Mouse (Mus musculus) embryonic facial prominence, embryonic 11.5 days (tissue): ENCODE data around the gene Catsperz. TPM values are rescaled to one million over a fixed set of nuclear protein-coding genes. Genes with fewer than 3 reads are reported as not detected.
A peak's percentile ranks its signal among the peaks of the same experiment; 100 is the strongest.

ENCODE experiments used
- ATAC-seq: fragments of 200-750 bp; cut with Nextera tagmentation; replicated peaks from 2 replicates; pipeline ENCODE4 v1.8.0; 2017; ENCODE audit warnings: low read depth; ENCODE audit not compliant: insufficient number of reproducible peaks, low FRiP score, low TSS enrichment
- DNase-seq: peaks from one replicate; pipeline ENCODE4 v3.0.0-alpha.2; 2015; ENCODE audit warnings: low spot score
- H3K27ac ChIP-seq: fragments of 300-500 bp; sonication (generic); replicated peaks from 2 replicates; pipeline ENCODE4 v1.5.1; 2014; ENCODE audit warnings: mild to moderate bottlenecking, low read depth, low read length, control low read depth
- H3K27me3 ChIP-seq: fragments of 300-500 bp; sonication (generic); 2 replicates; pipeline ENCODE4 v1.6.1; 2014; ENCODE audit warnings: mild to moderate bottlenecking, low read length, moderate library complexity, mixed read lengths; ENCODE audit not compliant: control insufficient read depth, insufficient read depth
- H3K36me3 ChIP-seq: fragments of 300-500 bp; sonication (generic); replicated peaks from 2 replicates; pipeline ENCODE4 v1.6.1; 2014; ENCODE audit warnings: low read depth, mild to moderate bottlenecking, low read length, moderate library complexity, mixed read lengths; ENCODE audit not compliant: control insufficient read depth, insufficient read depth
- H3K4me1 ChIP-seq: fragments of 300-500 bp; sonication (generic); 2 replicates; pipeline ENCODE4 v1.6.1; 2014; ENCODE audit warnings: low read length, mixed read lengths; ENCODE audit not compliant: control insufficient read depth, insufficient read depth
- H3K4me2 ChIP-seq: fragments of 300-500 bp; sonication (generic); 2 replicates; pipeline ENCODE4 v1.6.1; 2014; ENCODE audit warnings: low read depth, mild to moderate bottlenecking, control low read depth, low read length, moderate library complexity
- H3K4me3 ChIP-seq: fragments of 300-500 bp; sonication (generic); 2 replicates; pipeline ENCODE4 v1.5.1; 2014; ENCODE audit warnings: low read depth, low read length, control low read depth
- H3K9ac ChIP-seq: fragments of 300-500 bp; sonication (generic); replicated peaks from 2 replicates; pipeline ENCODE4 v1.6.1; 2014; ENCODE audit warnings: mild to moderate bottlenecking, control low read depth, low read length
- H3K9me3 ChIP-seq: fragments of 300-500 bp; sonication (generic); replicated peaks from 2 replicates; pipeline ENCODE4 v1.6.1; 2016; ENCODE audit warnings: mild to moderate bottlenecking, low read length, inconsistent platforms, mixed read lengths; ENCODE audit not compliant: control insufficient read depth
- WGBS: fragments of 180-500 bp; shearing (Covaris S2); extraction: QIAGEN DNeasy Blood & Tissue Kit; methylation state at CpG from one replicate; pipeline ENCODE4 v1.1.7; 2014; 5-methylcytosine and 5-hydroxymethylcytosine counted together
- polyA plus RNA-seq: library from polyadenylated mRNA; unstranded; fragments of >200 nt; fragmentation: Nextera tagmentation; extraction: Ambion mirVana; gene quantifications from 2 replicates; pipeline ENCODE4 v1.2.1, GENCODE M21; 2014

The Catsperz gene
- polyA plus RNA-seq = 1.0 and 1.9 TPM in 2 replicates

DNA sequence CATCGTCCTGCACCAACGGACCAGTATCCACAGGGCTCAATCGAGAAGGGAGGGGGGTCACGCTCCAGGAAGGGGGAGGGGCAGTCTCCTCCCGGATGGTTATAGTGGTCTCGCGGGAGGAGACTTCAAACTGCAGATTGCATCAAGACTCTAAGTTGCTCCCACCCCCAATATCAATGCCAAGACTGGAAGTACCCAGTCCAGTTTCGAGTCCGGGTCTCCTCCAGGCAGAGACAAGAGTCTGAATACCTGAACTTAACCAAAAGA lies at the start of gene Catsperz:
Gene Catsperz, minus strand, starts transcription at position 74 of the 267 bp plus-strand sequence.
- 2% methylated on average over 9 of the region's 9 CpGs for WGBS
- no peak for DNase-seq
- Histone ChIP-seq H3K4me2 (no peak within 1 kb of the TSS), H3K36me3 (no peaks in the 10 kb centered on the region), H3K27ac (no peak within 1 kb of the TSS), H3K9ac (no peak within 1 kb of the TSS), H3K27me3 (peaks cover 57% of the 10 kb centered on the region), H3K9me3 (peaks cover 3% of the 10 kb centered on the region; the same call in 1 of the 2 replicates), H3K4me3 (peak within 1 kb of the TSS; percentile 12), H3K4me1 (peaks cover 10% of the 10 kb centered on the region; the same call in 1 of the 2 replicates)
- no peak for ATAC-seq

DNA sequence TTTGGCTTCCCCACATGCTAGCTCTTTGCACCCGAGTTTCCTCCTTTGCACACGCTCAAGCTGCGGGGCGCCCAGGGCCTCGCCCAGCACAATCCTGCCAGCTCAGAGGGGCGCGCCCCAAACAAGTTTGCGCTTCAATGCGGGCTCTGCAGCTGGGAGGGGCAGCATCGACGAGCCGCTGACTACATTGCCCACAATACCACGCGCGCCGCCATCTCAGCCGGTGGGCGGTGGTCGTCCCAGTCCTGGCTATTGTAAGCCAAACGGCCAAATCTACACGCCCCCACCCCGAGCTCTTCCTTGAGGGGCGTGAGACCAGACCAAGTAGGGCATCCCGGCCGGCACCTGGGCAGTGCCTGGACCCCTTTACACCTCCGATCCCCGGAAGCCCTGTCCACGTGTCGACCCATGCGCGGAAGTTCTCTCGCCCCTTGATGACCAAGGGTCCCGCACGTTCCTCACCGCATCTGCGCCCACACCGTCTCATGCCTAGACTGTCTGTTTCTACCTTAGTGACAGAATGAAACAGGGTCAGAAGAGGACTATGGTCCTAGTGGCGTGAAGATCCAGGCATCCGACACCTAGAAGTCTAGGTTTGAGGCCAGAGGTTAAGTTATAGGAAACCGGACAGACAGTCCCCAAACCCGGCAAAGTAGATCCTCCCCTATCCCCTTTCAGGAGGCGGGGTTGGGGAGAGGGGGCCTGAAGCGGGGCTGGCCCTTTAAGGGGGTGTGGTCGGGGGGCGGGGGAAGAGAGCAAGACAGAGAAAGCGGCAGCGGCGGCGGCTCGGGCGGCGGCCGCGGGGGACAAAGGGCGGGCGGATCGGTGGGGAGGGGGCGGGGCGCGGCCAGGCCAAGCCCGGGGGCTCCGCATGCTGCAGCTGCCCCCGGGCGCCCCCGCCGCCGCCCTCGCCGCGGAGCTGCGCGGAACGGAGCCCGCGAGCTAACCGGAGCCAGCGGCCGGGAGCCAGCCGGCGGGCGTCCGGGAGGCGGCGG lies 49.3 kb upstream of the Catsperz start, which contains the start of gene Ppp1r14b:
Gene Ppp1r14b, plus strand, starts transcription at position 758 of the 995 bp plus-strand sequence.
- Histone ChIP-seq H3K4me2 (peak within 1 kb of the TSS; percentile 85), H3K4me1 (peaks cover 2% of the 10 kb centered on the region), H3K4me3 (peak within 1 kb of the TSS; percentile 65), H3K27ac (peak within 1 kb of the TSS; percentile 82), H3K9me3 (no peaks in the 10 kb centered on the region), H3K27me3 (no peaks in the 10 kb centered on the region), H3K36me3 (no peaks in the 10 kb centered on the region), H3K9ac (peak within 1 kb of the TSS; percentile 77)
- peak; percentile 94 for DNase-seq
- peak; percentile 60 for ATAC-seq
- WGBS = under 1% methylated on average over 61 of the region's 84 CpGs

DNA sequence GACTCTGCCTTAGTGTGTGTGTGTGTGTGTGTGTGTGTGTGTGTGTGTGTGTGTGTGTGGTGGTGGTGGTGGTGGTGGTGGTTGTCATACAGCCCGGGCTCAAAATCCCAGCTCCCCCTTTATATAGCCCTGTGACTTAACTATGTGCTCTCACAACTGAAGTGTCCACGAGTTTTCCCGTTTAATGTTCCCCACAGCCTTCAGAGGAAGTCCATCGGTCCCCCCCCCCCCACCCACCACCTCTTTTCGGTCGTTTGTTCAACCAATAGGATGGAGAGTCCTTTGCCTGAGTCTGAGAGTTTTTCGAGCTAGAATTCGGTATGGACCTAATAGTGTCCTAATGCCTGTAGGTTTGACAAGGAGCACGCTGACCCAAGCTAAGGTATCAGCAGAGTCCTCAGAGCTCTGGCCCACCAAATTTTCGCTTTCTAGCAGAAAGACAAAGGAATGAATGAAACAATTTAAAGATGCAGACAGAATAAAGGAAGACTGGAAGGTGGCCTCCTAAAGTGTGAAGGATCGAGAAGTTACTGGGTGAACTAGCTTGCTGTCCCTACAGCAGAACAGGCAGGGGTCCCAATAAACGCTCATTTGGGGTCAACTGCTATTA lies 48.5 kb upstream of the Catsperz start:
- Histone ChIP-seq H3K9ac (peak overlapping the region; percentile 77), H3K9me3 (no peaks in the 10 kb centered on the region), H3K36me3 (no peaks in the 10 kb centered on the region), H3K4me2 (peak overlapping the region; percentile 68), H3K27me3 (no peaks in the 10 kb centered on the region), H3K4me3 (peak overlapping the region; percentile 65), H3K4me1 (peaks cover 2% of the 10 kb centered on the region; the same call in 1 of the 2 replicates), H3K27ac (no peak overlapping the region)
- ATAC-seq (no peak), DNase-seq (no peak)
- WGBS = 40% methylated on average over 12 of the region's 12 CpGs

DNA sequence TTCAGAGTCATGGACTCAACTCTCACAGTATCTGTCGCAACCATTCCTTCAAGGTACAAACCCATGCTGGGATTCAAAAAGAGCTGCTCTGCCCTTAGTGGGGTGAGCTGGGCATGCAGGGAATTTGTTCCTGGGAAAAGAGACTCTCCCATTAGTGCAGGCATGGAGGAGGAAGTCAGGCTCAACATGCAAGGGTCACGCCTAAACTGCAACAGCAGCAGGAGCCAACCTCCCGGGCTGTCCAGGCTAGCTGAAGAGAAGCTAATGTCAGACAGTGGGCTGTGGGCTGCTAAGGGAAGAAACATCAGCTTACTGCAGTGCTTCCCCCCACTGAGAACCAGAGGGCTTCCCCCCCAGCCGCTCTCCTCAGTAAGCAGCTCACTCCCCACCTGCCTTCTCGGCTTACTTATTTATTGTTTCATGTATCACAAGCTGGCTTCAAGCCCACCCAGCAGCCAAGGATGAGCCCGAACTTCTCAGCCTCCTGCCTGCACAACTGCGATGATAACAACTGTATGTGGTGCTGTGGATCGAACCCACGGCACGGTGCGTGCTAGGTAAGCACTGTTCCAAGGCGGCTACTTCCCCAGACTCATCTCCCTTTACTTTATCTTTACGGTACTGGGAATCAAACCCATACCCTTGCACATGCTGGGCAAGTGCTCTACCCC lies 47.2 kb upstream of the Catsperz start:
- Histone ChIP-seq H3K4me2 (no peak overlapping the region), H3K9me3 (no peaks in the 10 kb centered on the region), H3K9ac (no peak overlapping the region), H3K27ac (no peak overlapping the region), H3K27me3 (no peaks in the 10 kb centered on the region), H3K4me3 (no peak overlapping the region), H3K4me1 (peaks cover 2% of the 10 kb centered on the region), H3K36me3 (no peaks in the 10 kb centered on the region)
- ATAC-seq (no peak), DNase-seq (no peak)
- WGBS = 76% methylated on average over 13 of the region's 13 CpGs

DNA sequence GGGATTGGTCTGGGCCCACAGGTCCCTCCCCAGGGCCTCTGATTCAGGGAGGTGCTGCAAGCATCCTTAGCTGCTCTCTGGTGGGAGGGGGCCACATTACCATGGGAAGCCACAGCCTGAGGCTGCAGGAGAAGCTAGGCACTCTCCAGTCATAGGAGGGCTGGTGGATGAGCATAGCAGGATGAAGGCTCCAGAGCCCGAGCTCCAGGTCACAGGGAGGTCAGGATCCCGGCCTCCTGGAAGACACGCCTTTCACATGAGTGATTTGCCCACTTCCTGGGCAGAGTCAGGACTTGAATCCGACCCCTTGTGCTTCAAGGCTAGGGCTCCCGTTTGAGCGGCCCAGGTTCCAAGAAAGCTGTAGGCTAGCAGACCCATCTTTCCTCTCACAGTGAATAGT lies 46.5 kb upstream of the Catsperz start:
- Histone ChIP-seq H3K36me3 (no peaks in the 10 kb centered on the region), H3K4me3 (no peak overlapping the region), H3K27ac (no peak overlapping the region), H3K4me1 (peaks cover 2% of the 10 kb centered on the region), H3K27me3 (no peaks in the 10 kb centered on the region), H3K9ac (no peak overlapping the region), H3K9me3 (no peaks in the 10 kb centered on the region), H3K4me2 (no peak overlapping the region)
- DNase-seq (no peak), ATAC-seq (no peak)
- 23% methylated on average over 6 of the region's 6 CpGs for WGBS

DNA sequence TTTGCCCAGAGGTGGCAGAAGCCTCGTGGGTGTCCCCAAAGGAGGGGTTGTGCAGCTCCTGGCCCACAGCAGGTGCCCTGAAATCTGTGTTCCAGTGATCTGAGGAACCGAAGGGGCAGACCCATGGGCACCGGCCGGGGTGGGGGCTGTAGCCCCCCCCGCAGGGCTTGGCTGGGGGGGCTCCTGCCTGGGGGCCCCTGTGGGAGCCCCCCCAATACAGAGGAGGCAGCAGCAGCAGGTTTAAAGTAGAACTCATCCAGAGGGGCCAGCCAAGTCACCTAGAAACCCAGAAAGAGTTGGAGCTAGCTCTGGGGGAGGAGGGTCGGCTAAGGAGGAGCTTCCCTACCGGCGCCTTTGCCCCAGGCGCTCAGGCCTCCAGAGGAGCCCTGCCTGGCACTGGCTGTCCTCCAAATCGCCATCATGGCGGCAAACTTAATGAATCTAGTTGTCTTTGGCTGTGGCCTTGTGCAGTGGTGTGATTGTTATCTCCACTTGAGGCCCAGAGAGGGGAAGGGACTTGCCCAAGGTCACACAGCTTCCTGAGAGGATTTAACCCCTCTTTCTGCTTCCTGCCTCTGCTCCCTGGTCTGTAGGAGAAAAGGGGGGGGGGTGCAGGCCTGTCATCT lies 45.4 kb upstream of the Catsperz start:
- no peak overlapping the region for H3K9ac ChIP-seq
- peaks cover 3% of the 10 kb centered on the region; the same call in 1 of the 2 replicates for H3K36me3 ChIP-seq
- 21% methylated on average over 11 of the region's 11 CpGs for WGBS
- peaks cover 2% of the 10 kb centered on the region for H3K4me1 ChIP-seq
- ATAC-seq (no peak), DNase-seq (no peak)
- no peak overlapping the region for H3K27ac ChIP-seq
- no peaks in the 10 kb centered on the region for H3K27me3 ChIP-seq
- H3K4me2 ChIP-seq = peak overlapping the region; percentile 77
- no peak overlapping the region for H3K4me3 ChIP-seq
- no peaks in the 10 kb centered on the region for H3K9me3 ChIP-seq

DNA sequence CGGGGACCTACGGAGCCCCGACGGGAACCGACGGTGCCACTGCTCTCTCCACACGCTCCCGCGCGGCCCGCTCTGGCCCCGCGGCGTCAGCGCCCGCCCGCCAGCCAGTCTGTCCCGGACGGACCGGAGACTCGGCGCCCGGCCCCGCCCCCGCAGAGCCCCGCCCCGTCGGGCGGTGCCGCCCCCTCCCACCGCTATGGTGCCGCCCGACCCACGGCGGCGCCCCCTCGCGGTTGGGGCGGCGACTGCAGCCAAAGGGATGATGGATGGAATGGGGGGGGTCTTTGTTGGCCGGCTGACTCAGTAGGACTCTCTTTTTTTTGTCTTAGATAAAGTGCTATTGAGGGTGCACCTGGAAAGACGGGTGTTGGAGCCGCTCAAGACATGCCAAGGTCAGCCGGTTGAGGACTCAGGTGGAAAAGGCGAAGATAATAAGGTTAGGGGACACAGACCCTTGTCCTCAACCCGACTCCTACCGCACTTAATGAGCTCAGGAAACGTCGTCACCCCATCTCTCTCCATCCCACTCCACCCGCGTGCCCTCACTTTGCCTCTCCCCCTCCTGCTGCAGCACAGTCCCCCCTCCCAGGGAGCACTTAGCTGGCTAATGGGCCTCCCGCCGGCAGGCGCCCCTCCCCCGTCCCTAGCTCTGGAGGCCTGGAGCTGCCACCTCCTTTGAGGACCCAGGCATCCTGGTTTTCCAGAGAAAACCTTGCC lies 44.6 kb upstream of the Catsperz start:
- Histone ChIP-seq H3K36me3 (peaks cover 3% of the 10 kb centered on the region; the same call in 1 of the 2 replicates), H3K4me1 (peaks cover 2% of the 10 kb centered on the region), H3K4me3 (peak overlapping the region; percentile 52), H3K27me3 (no peaks in the 10 kb centered on the region), H3K4me2 (peak overlapping the region; percentile 77), H3K9ac (peak overlapping the region; percentile 53), H3K27ac (no peak overlapping the region), H3K9me3 (no peaks in the 10 kb centered on the region)
- ATAC-seq = peak; percentile 24; the same call in 1 of the 2 replicates
- 1% methylated on average over 50 of the region's 55 CpGs for WGBS
- DNase-seq = peak; percentile 75
